Mouse (Mus musculus) gastrocnemius, postnatal 4 days (tissue): Measurements from ENCODE around the gene Coa3. TPM values are rescaled to one million over a fixed set of nuclear protein-coding genes. Genes with fewer than 3 reads are reported as not detected.

Source experiments
- DNase-seq, 2 experiments: peaks; one replicate each; pipeline ENCODE4 v3.0.0; 2021 to 2022; ENCODE audit warnings: low spot score in 2 of 2, mixed read lengths in 2 of 2
- total RNA-seq, 2 experiments: library from RNA; stranded (reverse); gene quantifications; 2 replicates each; pipeline ENCODE4 v1.2.3; 2021

Coa3 gene
- total RNA-seq, 2 experiments from 2014 or later, result 59.8 to 71.2 TPM

- DNase-seq, result peak; percentile 70 to 84
These were observed 25.1 kb downstream of the Coa3 start, which contains the start of gene Vps25 for GRCm38 (mm10) chr11:101253613-101254389. Gene Vps25, plus strand, starts transcription at chr11:101253707.

- DNase-seq, result no peak
These were observed 26.0 kb downstream of the Coa3 start for GRCm38 (mm10) chr11:101252941-101253340.

GRCm38 (mm10) chr11:101251031-101251430, 27.9 kb downstream of the Coa3 start:
- DNase-seq, result no peak

- DNase-seq, result peak in 1 of 2 experiments; percentile 64
These were observed 30.5 kb downstream of the Coa3 start for GRCm38 (mm10) chr11:101248258-101248994.

GRCm38 (mm10) chr11:101247521-101248030, 31.3 kb downstream of the Coa3 start:
- no peak for DNase-seq

- DNase-seq, result no peak
These were observed 32.3 kb downstream of the Coa3 start for GRCm38 (mm10) chr11:101246702-101247012.

GRCm38 (mm10) chr11:101245855-101246701, 32.8 kb downstream of the Coa3 start, which contains the start of gene Ramp2:
Gene Ramp2, plus strand, starts transcription at chr11:101246028.
- peak; percentile 58 to 78 for DNase-seq

GRCm38 (mm10) chr11:101245071-101245470, 33.8 kb downstream of the Coa3 start:
- peak in 1 of 2 experiments; percentile 65 for DNase-seq

GRCm38 (mm10) chr11:101238071-101238647, 40.8 kb downstream of the Coa3 start:
- peak in 1 of 2 experiments; percentile 40 for DNase-seq

GRCm38 (mm10) chr11:101236782-101237181, 42.1 kb downstream of the Coa3 start:
- no peak for DNase-seq

- no peak for DNase-seq
These were observed 43.5 kb downstream of the Coa3 start for GRCm38 (mm10) chr11:101235429-101235828.

GRCm38 (mm10) chr11:101234124-101234523, 44.8 kb downstream of the Coa3 start:
- DNase-seq, result no peak

- no peak for DNase-seq
These were observed 45.7 kb downstream of the Coa3 start for GRCm38 (mm10) chr11:101233240-101233639.

- DNase-seq, result peak in 1 of 2 experiments; percentile 41
These were observed 46.7 kb downstream of the Coa3 start for GRCm38 (mm10) chr11:101232010-101232839.

- DNase-seq, result peak in 1 of 2 experiments; percentile 73
These were observed 47.7 kb downstream of the Coa3 start for GRCm38 (mm10) chr11:101230991-101231871.

GRCm38 (mm10) chr11:101230526-101230925, 48.4 kb downstream of the Coa3 start:
- no peak for DNase-seq

- peak in 1 of 2 experiments; percentile 65 for DNase-seq
These were observed 48.8 kb downstream of the Coa3 start for GRCm38 (mm10) chr11:101230061-101230511.

- peak in 1 of 2 experiments; percentile 64 for DNase-seq
These were observed 49.5 kb downstream of the Coa3 start for GRCm38 (mm10) chr11:101229361-101229900.
